Mouse (Mus musculus) embryonic fibroblast, embryonic 13.5 days (primary cell): ENCODE results near the gene Npepps.

Experiments used
- CTCF ChIP-seq: IDR thresholded peaks from 2 replicates; pipeline ENCODE4 v1.5.1; 2011; ENCODE audit warnings: mild to moderate bottlenecking, control low read depth, low read length, moderate library complexity, borderline replicate concordance; ENCODE audit not compliant: insufficient read depth
- POLR2A ChIP-seq: IDR thresholded peaks from 2 replicates; pipeline ENCODE4 v1.6.1; 2011; ENCODE audit warnings: low read depth, mild to moderate bottlenecking, control low read depth, low read length, moderate library complexity

- TF ChIP-seq CTCF (no peak), POLR2A (no peak)
Observed at GRCm38 (mm10) chr11:97189231-97189630, 91.2 kb downstream of the Npepps start.
